Mouse (Mus musculus) cerebral cortex, adult 2 months (tissue): ENCODE measurements around the gene Cdk4.

Experiments used
- WGBS: fragments of 180-500 bp; shearing (Covaris S2); methylation state at CpG from one replicate; pipeline ENCODE4 v1.1.7; 2018; 5-methylcytosine and 5-hydroxymethylcytosine counted together

Cdk4 gene

GRCm38 (mm10) chr10:127063239-127063872 is at the start of gene Cdk4:
Gene Cdk4, plus strand, starts transcription at chr10:127063534.
- WGBS = under 1% methylated on average over 44 of the region's 46 CpGs

DNA sequence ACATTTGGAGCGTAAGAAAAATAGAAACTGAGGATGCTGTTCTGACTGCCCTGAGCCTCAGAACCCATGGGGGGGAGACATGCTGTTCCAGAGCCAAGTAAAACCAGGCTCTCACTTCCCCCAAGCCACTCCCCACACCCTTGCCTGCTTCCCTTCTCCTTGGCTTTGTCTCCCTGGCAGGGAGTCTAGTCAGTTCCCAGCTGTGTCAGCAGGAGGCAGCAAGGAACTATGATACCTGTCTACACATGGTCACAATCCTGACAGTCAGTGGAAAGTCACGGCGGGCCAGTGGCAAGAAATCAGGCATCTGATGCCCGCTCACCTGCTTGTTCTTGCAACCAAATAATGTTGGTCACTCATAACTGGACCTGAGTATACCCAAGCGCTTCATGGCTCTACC is 46.8 kb upstream of the Cdk4 start:
- 69% methylated on average over 5 of the region's 5 CpGs for WGBS

GRCm38 (mm10) chr10:127017071-127017470 is 46.3 kb upstream of the Cdk4 start:
- 36% methylated on average over 2 of the region's 2 CpGs for WGBS

DNA sequence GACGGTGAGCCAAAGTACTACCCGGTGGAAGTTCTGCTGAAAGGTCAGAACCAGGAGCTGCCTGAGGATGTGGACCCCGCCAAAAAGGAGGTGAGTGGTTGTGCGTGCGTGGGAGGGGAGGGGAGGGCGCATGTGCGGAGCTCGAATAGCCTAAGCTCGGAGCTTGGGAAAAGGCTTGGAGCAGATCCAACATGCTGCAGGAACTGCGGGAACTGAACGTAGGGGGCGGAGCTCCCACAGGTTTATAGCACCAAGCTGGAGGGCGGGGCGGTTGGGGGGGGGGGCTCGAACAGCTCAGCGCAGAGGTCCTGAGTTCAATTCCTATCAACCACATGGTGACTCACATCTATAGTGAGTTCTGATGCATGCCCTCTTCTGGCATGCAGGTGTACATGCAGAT is 44.9 kb upstream of the Cdk4 start:
- WGBS = 68% methylated on average over 16 of the region's 16 CpGs

GRCm38 (mm10) chr10:127030336-127031296 is 32.7 kb upstream of the Cdk4 start, which contains the start of gene Tsfm:
Gene Tsfm, minus strand, starts transcription at chr10:127030840.
- WGBS = 5% methylated on average over 56 of the region's 56 CpGs

DNA sequence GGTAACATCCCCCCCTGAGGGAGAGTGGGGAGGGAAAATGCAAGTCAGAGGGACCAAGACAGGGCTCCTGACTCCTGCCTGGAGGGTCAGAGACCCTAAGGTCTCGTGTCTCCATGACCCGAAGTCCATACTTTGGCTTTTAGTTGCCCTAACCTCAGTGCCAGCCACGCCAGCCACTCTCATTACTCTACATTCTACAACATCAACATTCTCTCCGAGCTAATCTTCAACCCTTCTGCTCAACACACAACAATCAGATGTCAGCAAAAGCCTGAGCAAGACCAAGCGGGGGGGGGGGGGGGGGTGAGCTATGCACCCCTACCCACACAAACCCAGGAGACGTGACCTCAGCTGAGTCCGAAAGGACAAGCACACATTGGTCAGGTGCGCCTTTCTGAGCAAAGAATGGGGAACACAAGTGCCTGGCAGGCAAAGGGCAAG is 30.0 kb upstream of the Cdk4 start:
- 86% methylated on average over 8 of the region's 8 CpGs for WGBS

DNA sequence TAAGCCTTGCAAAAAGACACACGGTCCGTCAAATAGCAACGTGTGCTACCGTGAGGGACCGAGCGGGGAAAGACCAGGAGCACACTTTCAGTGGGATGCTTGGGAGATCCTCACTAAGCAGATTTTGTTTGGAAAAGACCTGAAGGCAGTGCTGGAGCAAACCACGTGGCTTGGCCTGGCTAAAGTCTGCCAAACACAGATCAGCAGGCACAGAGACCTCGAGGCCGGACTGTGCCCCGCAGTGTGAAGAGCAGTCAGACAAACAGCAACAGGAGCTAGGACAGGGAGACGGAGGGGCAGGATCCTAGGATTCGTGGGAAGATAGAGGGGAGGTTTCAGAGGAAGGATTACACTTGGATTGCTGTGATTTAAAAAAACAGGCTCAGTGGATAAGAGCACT is 27.1 kb upstream of the Cdk4 start:
- 85% methylated on average over 12 of the region's 12 CpGs for WGBS

GRCm38 (mm10) chr10:127037641-127038040 is 25.7 kb upstream of the Cdk4 start:
- 81% methylated on average over 12 of the region's 12 CpGs for WGBS

GRCm38 (mm10) chr10:127040569-127041214 is 22.6 kb upstream of the Cdk4 start:
- WGBS = 2% methylated on average over 20 of the region's 20 CpGs

- under 1% methylated on average over 28 of the region's 28 CpGs for WGBS
Observed at GRCm38 (mm10) chr10:127041274-127041766, 22.0 kb upstream of the Cdk4 start, which contains the start of the genes Mettl1 and Eef1akmt3. Gene Mettl1, plus strand, starts transcription at chr10:127041414. Gene Eef1akmt3, minus strand, starts transcription at chr10:127041513.

- under 1% methylated on average over 44 of the region's 44 CpGs for WGBS
Observed at GRCm38 (mm10) chr10:127041774-127042338, 21.5 kb upstream of the Cdk4 start.

GRCm38 (mm10) chr10:127042468-127043115 is 20.7 kb upstream of the Cdk4 start:
- WGBS = 12% methylated on average over 5 of the region's 5 CpGs

DNA sequence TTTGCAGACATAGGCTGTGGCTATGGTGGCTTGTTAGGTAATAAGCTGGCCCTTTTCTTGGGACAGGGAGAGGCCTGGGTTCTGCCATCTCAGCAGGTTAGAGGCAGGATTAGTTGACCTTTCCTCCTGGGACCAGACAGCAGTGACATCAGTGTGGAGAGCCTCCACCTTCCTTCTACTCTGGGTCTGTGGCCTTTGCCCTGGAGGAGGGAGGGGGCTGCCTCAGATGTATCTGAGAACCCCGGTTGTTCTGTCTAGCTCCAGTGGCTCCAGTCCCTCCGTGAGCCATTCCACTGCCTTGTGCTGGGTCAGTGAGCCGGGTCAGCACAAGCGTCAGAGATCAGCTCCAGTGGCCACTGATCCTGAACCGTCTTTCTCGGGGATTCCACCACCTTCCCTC is 20.1 kb upstream of the Cdk4 start:
- 87% methylated on average over 6 of the region's 6 CpGs for WGBS

DNA sequence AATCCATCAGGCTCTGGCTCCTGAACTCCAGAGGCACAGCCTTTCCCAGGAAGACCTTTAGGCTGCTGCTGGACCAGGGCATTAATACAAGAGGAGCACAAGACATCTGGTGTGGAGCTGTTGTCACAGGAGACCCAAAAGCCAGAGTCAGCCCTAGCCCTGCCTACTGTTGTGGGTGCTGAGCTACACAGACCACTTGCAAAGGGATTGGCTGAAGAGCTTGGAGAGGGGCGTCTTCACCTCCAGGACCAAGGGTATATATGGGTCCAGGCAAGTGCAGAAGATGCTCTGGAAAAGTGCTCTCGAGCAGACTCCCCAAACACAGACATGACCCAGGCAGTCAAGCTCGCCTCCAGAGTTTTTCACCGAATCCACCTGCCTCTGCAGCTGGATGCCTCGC is 15.4 kb upstream of the Cdk4 start, which contains the start of gene Cyp27b1:
TSS of gene Cyp27b1 (plus strand) at position 297 of the 400 bp plus-strand sequence.
- 40% methylated on average over 5 of the region's 5 CpGs for WGBS

- 5% methylated on average over 35 of the region's 35 CpGs for WGBS
Observed at GRCm38 (mm10) chr10:127048608-127049394, 14.5 kb upstream of the Cdk4 start.

- 3% methylated on average over 29 of the region's 29 CpGs for WGBS
Observed at GRCm38 (mm10) chr10:127049395-127050118, 13.8 kb upstream of the Cdk4 start.

DNA sequence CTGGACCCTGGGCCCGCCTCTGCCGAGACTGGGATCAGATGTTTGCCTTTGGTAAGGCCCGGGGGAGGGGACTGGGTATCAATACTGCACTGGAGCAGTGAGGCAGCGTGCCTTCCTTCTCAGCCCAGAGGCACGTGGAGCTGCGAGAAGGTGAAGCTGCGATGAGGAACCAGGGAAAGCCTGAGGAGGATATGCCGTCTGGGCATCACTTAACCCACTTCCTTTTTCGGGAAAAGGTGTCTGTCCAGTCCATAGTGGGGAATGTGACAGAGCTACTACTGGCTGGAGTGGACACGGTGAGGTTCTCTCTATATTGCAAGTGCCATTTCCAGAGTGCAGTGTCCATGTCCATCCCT is 13.2 kb upstream of the Cdk4 start:
- 16% methylated on average over 10 of the region's 10 CpGs for WGBS

GRCm38 (mm10) chr10:127054646-127055045 is 8.7 kb upstream of the Cdk4 start:
- 75% methylated on average over 4 of the region's 4 CpGs for WGBS

DNA sequence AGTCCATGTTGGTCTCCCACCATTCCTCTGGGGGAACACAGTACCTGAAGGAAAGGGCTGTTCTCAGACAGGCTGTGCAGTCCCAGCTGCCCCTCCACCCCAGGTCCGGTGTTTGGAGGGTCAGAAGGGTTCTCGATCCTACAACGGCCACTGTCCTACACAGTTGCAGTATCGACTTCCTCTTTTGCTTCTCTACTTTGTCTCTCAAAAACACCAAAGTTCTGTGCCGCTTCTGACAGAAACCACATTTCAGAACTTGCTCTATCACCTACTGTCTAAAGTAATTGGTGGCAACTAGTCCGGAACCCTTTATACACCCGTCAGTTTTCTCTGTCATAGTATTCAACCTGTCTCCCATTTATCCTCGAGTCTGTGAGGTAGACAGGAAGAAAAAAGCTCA is 7.9 kb upstream of the Cdk4 start:
- 87% methylated on average over 8 of the region's 8 CpGs for WGBS

DNA sequence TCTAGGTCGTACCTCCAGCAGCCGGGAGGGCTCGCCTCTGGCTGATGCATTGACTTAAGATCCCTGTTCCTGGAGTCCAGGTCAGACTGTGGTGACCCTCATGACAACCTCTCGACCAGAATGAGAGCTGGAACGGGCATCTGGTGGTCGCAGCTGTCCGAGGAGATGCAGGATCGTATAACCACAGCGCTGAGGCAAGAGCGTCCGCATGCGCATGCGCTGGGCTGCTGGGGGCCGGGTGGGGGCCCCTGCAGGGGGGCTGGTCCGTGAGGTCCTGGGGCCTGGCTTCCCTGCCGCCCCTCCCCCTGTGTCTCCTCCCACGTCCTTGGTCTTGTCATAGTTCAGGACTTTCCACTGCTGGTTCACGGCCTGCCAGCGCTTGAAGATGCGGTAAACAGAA is 6.8 kb upstream of the Cdk4 start:
- 92% methylated on average over 20 of the region's 20 CpGs for WGBS
